Mouse (Mus musculus): ENCODE data around the gene Baz1b. TPM values are rescaled to one million over a fixed set of nuclear protein-coding genes. Genes with fewer than 3 reads are reported as not detected.

Baz1b gene
- polyA plus RNA-seq (2014; fragmentation: Illumina TruSeq; extraction: RNeasy Lipid Tissue Mini Kit (QIAGEN cat#74804); ENCODE audit: low read depth, low replicate concordance): 37.2 TPM

GRCm38 (mm10) chr5:135186621-135187348, at the start of gene Baz1b:
TSS of gene Baz1b (plus strand) at chr5:135187264.

GRCm38 (mm10) chr5:135149053-135149819, 37.8 kb upstream of the Baz1b start, which contains the start of gene Tbl2:
TSS of gene Tbl2 (plus strand) at chr5:135149657.

GRCm38 (mm10) chr5:135168063-135169062, 18.7 kb upstream of the Baz1b start, which contains the start of gene Bcl7b:
TSS of gene Bcl7b (plus strand) at chr5:135168283.

GRCm38 (mm10) chr5:135251079-135251454, 64.0 kb downstream of the Baz1b start, which contains the start of gene Fzd9:
TSS of gene Fzd9 (minus strand) at chr5:135251230.

Other genes starting within 250 kb of the Baz1b start
- 70.5 TPM for gene Cldn4, start 240.3 kb upstream of the Baz1b start, polyA plus RNA-seq (2014; fragmentation: Illumina TruSeq; extraction: RNeasy Lipid Tissue Mini Kit (QIAGEN cat#74804); ENCODE audit: low read depth, low replicate concordance)
- 215 TPM for gene Cldn3, start 201.1 kb upstream of the Baz1b start, polyA plus RNA-seq (2014; fragmentation: Illumina TruSeq; extraction: RNeasy Lipid Tissue Mini Kit (QIAGEN cat#74804); ENCODE audit: low read depth, low replicate concordance)
- gene Abhd11, start 178.1 kb upstream of the Baz1b start, polyA plus RNA-seq (2014; fragmentation: Illumina TruSeq; extraction: RNeasy Lipid Tissue Mini Kit (QIAGEN cat#74804); ENCODE audit: low read depth, low replicate concordance): 62.8 TPM
- gene Stx1a, start 163.8 kb upstream of the Baz1b start, polyA plus RNA-seq (2014; fragmentation: Illumina TruSeq; extraction: RNeasy Lipid Tissue Mini Kit (QIAGEN cat#74804); ENCODE audit: low read depth, low replicate concordance): 6.5 TPM
- 20.7 TPM for gene Dnajc30, start 123.1 kb upstream of the Baz1b start, polyA plus RNA-seq (2014; fragmentation: Illumina TruSeq; extraction: RNeasy Lipid Tissue Mini Kit (QIAGEN cat#74804); ENCODE audit: low read depth, low replicate concordance)
- 38.7 TPM for gene Bud23, start 122.3 kb upstream of the Baz1b start, polyA plus RNA-seq (2014; fragmentation: Illumina TruSeq; extraction: RNeasy Lipid Tissue Mini Kit (QIAGEN cat#74804); ENCODE audit: low read depth, low replicate concordance)
- gene Vps37d, start 109.0 kb upstream of the Baz1b start, polyA plus RNA-seq (2014; fragmentation: Illumina TruSeq; extraction: RNeasy Lipid Tissue Mini Kit (QIAGEN cat#74804); ENCODE audit: low read depth, low replicate concordance): 9.1 TPM
- gene Mlxipl, start 97.4 kb upstream of the Baz1b start, polyA plus RNA-seq (2014; fragmentation: Illumina TruSeq; extraction: RNeasy Lipid Tissue Mini Kit (QIAGEN cat#74804); ENCODE audit: low read depth, low replicate concordance): 57.7 TPM
- gene Tbl2, start 37.6 kb upstream of the Baz1b start, polyA plus RNA-seq (2014; fragmentation: Illumina TruSeq; extraction: RNeasy Lipid Tissue Mini Kit (QIAGEN cat#74804); ENCODE audit: low read depth, low replicate concordance): 19.5 TPM
- gene Bcl7b, start 19.0 kb upstream of the Baz1b start, polyA plus RNA-seq (2014; fragmentation: Illumina TruSeq; extraction: RNeasy Lipid Tissue Mini Kit (QIAGEN cat#74804); ENCODE audit: low read depth, low replicate concordance): 43.9 TPM
- 0.17 TPM for gene Fzd9, start 64.0 kb downstream of the Baz1b start, polyA plus RNA-seq (2014; fragmentation: Illumina TruSeq; extraction: RNeasy Lipid Tissue Mini Kit (QIAGEN cat#74804); ENCODE audit: low read depth, low replicate concordance)
- gene Fkbp6, start 162.8 kb downstream of the Baz1b start, polyA plus RNA-seq (2014; fragmentation: Illumina TruSeq; extraction: RNeasy Lipid Tissue Mini Kit (QIAGEN cat#74804); ENCODE audit: low read depth, low replicate concordance): 1.2 TPM
- gene Trim50, start 166.0 kb downstream of the Baz1b start, polyA plus RNA-seq (2014; fragmentation: Illumina TruSeq; extraction: RNeasy Lipid Tissue Mini Kit (QIAGEN cat#74804); ENCODE audit: low read depth, low replicate concordance): not detected
- gene Nsun5, start 182.7 kb downstream of the Baz1b start, polyA plus RNA-seq (2014; fragmentation: Illumina TruSeq; extraction: RNeasy Lipid Tissue Mini Kit (QIAGEN cat#74804); ENCODE audit: low read depth, low replicate concordance): 15.6 TPM
- gene Pom121, start 207.3 kb downstream of the Baz1b start, polyA plus RNA-seq (2014; fragmentation: Illumina TruSeq; extraction: RNeasy Lipid Tissue Mini Kit (QIAGEN cat#74804); ENCODE audit: low read depth, low replicate concordance): 15.4 TPM

Data from adipose tissue, adult 10 weeks (tissue).